ENCODE assay signal across 8 mouse cellular contexts in genomic region chr6:30736372-30736762, GRCm38 (mm10). TPM values are rescaled to one million over a fixed set of nuclear protein-coding genes. Genes with fewer than 3 reads are reported as not detected.
DNase-seq lines count a peak whose midpoint lies in the region; ATAC-seq lines count a peak whose summit lies in the region.

No protein-coding gene starts in this region.

- peaks cover 30% of the 10 kb centered on the region for H3K36me3 ChIP-seq in hindbrain, embryonic 10.5 days
- H3K36me3 ChIP-seq in liver, embryonic 16.5 days (ENCODE audit: control insufficient read depth, insufficient read depth): no peaks in the 10 kb centered on the region

- no peak overlapping the region for H3K9ac ChIP-seq in liver, embryonic 16.5 days (ENCODE audit: low read depth, low read length)

- H3K27ac ChIP-seq in hindbrain, embryonic 10.5 days: peak overlapping the region; percentile 93
- H3K27ac ChIP-seq in liver, embryonic 16.5 days (ENCODE audit: low read length): no peak overlapping the region

- H3K4me3 ChIP-seq in hindbrain, embryonic 10.5 days: peak overlapping the region; percentile 70
- H3K4me3 ChIP-seq in liver, embryonic 16.5 days (ENCODE audit: low read depth, low read length): no peak overlapping the region

- WGBS in hindbrain, embryonic 10.5 days: 47% methylated on average over 13 of the region's 13 CpGs
- WGBS in liver, embryonic 16.5 days (ENCODE audit: insufficient replicate concordance): 37% methylated on average over 13 of the region's 13 CpGs

- H3K9me3 ChIP-seq in hindbrain, embryonic 10.5 days: peaks cover 52% of the 10 kb centered on the region
- peaks cover 13% of the 10 kb centered on the region for H3K9me3 ChIP-seq in liver, embryonic 16.5 days (replicated peaks; ENCODE audit: control insufficient read depth, low read length)

- DNase-seq in adrenal gland, postnatal 10 days: peak; percentile 33
- DNase-seq in adrenal gland, adult 8-10 months: no peak
- peak; percentile 68 for DNase-seq in Muller cell, postnatal 12 days (ENCODE audit: inconsistent ontology term)
- peak; percentile 66 for DNase-seq in hindbrain, embryonic 10.5 days (ENCODE audit: low spot score)
- DNase-seq in frontal cortex, postnatal 10 days (ENCODE audit: low spot score in 2 of 2): no peak
- no peak for DNase-seq in cerebellum, postnatal 14 days
- DNase-seq in cerebellum, adult 9-10 months: no peak

- H3K4me2 ChIP-seq in liver, embryonic 16.5 days (ENCODE audit: low read depth, low read length): no peak overlapping the region

- no peaks in the 10 kb centered on the region for H3K27me3 ChIP-seq in hindbrain, embryonic 10.5 days (ENCODE audit: insufficient read depth, poor library complexity, severe bottlenecking)
- H3K27me3 ChIP-seq in liver, embryonic 16.5 days (ENCODE audit: control insufficient read depth, insufficient read depth, low read depth, low read length): peaks cover 60% of the 10 kb centered on the region

- H3K4me1 ChIP-seq in hindbrain, embryonic 10.5 days (replicated peaks): peaks cover 46% of the 10 kb centered on the region
- no peaks in the 10 kb centered on the region for H3K4me1 ChIP-seq in liver, embryonic 16.5 days (ENCODE audit: control insufficient read depth, low read depth, low read length)

- 0 out of 2 replicates have a peak, but pooled peaks have one; percentile 13 for ATAC-seq in liver, embryonic 16.5 days (ENCODE audit: low read depth)

RNA-seq across cellular contexts. Expression of gene Mest, which starts 13.0 kb away (rescaled TPM):
- 100 to 1,000 TPM; 149 to 191 TPM for total RNA-seq in adrenal gland, postnatal 10 days (2021)
- 10 to 100 TPM; 39.2 to 81.6 (median 52.6) TPM for total RNA-seq in adrenal gland, adult 8-10 months (2022)
- 1,257 and 1,613 TPM in 2 replicates for polyA plus RNA-seq in hindbrain, embryonic 10.5 days (2016; fragmentation: Nextera tagmentation; extraction: Ambion mirVana)
- 172 and 190 TPM in 2 replicates for polyA plus RNA-seq in liver, embryonic 16.5 days (2015; fragmentation: Nextera tagmentation; extraction: Ambion mirVana)

RNA-seq across cellular contexts. Expression of gene Cep41, which starts 42.8 kb away (rescaled TPM):
- 1 to 10 TPM; 6.7 to 9.1 TPM for total RNA-seq in adrenal gland, postnatal 10 days (2021)
- total RNA-seq in adrenal gland, adult 8-10 months (2022): 10 to 100 TPM in 1 of 4 experiments, 1 to 10 TPM in 3; 7.9 to 11.6 (median 8.6) TPM
- polyA plus RNA-seq in hindbrain, embryonic 10.5 days (2016; fragmentation: Nextera tagmentation; extraction: Ambion mirVana): 16.0 and 19.0 TPM in 2 replicates
- 3.2 and 3.9 TPM in 2 replicates for polyA plus RNA-seq in liver, embryonic 16.5 days (2015; fragmentation: Nextera tagmentation; extraction: Ambion mirVana)

Comparison
In these comparisons a context has a peak if more than half of its experiments do, and no peak if none do; other contexts are left out.
1. DNase-seq: peak in adrenal gland, postnatal 10 days (single experiment), Muller cell, postnatal 12 days (single experiment) and hindbrain, embryonic 10.5 days (single experiment); none in adrenal gland, adult 8-10 months (single experiment), frontal cortex, postnatal 10 days (0 of 2), cerebellum, postnatal 14 days (0 of 2) and cerebellum, adult 9-10 months (single experiment).